Mouse (Mus musculus): Measurements from ENCODE around the gene Rgcc. TPM values are rescaled to one million over a fixed set of nuclear protein-coding genes. Genes with fewer than 3 reads are reported as not detected.

Rgcc gene
- polyA plus RNA-seq, 1 experiment: not detected

GRCm38 (mm10) chr14:79317602-79318001 is 16.2 kb upstream of the Rgcc start:
- no peak overlapping the region for H3K4me3 ChIP-seq (ENCODE audit: insufficient read depth, low read depth, low read length)
- no peaks in the 10 kb centered on the region for H3K4me1 ChIP-seq (ENCODE audit: control insufficient read depth, insufficient read depth, low read length)
- WGBS: 88% methylated on average over 2 of the region's 2 CpGs
- TF ChIP-seq POLR2A (IDR thresholded peaks at IDR 0.05; ENCODE audit: insufficient read depth, low read depth, low read length) (no peak), CTCF (IDR thresholded peaks at IDR 0.05; ENCODE audit: insufficient read depth, low read depth, low read length) (no peak)
- no peak overlapping the region for H3K27ac ChIP-seq (ENCODE audit: insufficient read depth, low read depth, low read length)

DNA sequence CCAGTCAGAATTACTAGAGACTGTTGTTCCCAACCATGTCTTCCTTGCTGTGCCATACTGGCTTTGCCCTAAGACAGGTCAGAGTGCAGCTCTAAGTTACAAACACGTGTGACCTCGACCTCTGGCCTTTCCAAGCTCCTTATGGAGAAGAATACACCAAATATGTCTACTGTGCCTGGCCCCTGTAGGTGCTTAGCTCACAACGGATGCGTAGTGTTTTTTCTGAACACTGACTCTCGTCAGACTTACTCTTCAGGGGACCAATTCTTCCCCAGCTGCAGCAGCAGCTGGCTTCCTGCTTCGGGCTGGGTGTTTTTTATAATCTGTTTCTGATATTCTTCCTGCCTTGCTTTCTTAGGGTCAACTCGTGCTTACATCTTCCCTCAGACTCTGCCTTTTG is 14.4 kb upstream of the Rgcc start:
- Histone ChIP-seq H3K27ac (ENCODE audit: insufficient read depth, low read depth, low read length) (no peak overlapping the region), H3K4me1 (ENCODE audit: control insufficient read depth, insufficient read depth, low read length) (no peaks in the 10 kb centered on the region), H3K4me3 (ENCODE audit: insufficient read depth, low read depth, low read length) (no peak overlapping the region)
- TF ChIP-seq CTCF (IDR thresholded peaks at IDR 0.05; ENCODE audit: insufficient read depth, low read depth, low read length): no peak
- TF ChIP-seq POLR2A (IDR thresholded peaks at IDR 0.05; ENCODE audit: insufficient read depth, low read depth, low read length): no peak
- WGBS: 59% methylated on average over 7 of the region's 7 CpGs

DNA sequence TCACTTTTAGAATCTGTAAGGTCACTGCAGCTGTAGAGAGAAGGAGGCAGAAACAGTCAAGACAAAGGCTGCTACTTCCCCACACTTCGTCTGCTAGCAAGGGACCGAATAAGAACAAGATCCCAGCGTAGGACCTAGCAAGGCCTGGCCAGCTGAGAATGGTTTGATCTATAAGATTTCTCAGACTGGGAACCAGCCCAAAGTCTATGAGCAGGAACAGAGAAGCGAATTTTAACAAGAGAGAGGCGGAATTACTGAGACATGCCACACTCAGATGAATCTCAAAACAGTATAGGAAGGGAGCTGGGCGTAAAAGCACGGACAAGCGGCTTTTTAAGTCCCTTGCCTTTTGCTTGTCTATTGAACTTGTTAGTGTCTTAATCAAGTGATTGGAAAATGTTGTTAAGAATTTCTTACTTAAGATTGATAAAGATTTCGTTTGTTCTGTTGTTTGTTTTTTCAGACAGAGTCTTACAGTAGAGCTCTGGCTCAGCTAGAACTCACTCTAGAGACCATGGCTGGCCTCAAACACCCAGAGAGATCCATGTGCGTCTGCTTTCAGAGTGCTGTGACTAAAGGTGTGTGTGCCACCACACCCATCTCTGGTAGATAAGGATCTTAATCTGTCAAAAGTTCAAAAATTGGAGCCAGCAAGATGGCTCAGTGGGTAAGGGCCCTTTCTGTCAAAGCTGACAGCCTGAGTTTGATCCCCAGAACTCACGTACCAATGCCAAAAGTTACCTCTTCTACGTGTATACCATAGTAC is 13.0 kb upstream of the Rgcc start:
- no peak overlapping the region for H3K27ac ChIP-seq (ENCODE audit: insufficient read depth, low read depth, low read length)
- no peaks in the 10 kb centered on the region for H3K4me1 ChIP-seq (ENCODE audit: control insufficient read depth, insufficient read depth, low read length)
- TF ChIP-seq CTCF (IDR thresholded peaks at IDR 0.05; ENCODE audit: insufficient read depth, low read depth, low read length): no peak
- no peak overlapping the region for H3K4me3 ChIP-seq (ENCODE audit: insufficient read depth, low read depth, low read length)
- WGBS: 82% methylated on average over 12 of the region's 12 CpGs

DNA sequence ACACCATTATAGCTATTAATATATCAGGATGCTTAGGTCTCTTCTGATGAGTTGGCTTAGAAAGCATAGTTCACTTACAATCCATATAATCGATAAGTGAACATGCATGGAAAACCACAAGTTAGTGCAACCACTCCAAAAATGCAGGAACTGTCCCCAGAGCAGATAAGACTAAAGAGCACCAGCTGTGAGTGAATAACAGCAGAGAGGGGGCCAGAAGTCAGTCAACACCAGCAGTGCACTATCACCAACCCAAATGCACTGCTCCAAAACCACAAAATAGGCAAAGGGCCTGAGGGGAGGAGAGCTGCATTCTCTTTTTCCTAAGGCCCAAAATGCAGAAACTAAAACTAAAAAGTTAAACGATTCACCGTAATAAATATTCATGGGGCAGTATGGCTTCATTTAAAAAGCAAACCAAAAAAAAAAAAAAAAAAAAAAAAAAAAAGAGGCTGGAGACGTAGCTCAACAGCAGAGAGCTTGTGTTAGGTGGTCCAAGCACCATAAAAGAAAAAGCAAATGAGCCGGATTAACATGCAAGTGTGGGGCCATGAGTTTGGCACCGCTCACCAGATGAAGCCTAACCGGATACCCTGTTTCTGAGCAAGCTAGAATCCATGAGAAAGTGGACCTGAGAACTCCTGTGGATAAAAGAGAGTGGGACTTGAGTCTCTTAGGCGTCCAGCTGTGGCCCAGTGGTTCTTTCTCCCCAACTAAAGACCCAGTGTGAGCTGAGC is 12.2 kb upstream of the Rgcc start:
- Histone ChIP-seq H3K4me1 (ENCODE audit: control insufficient read depth, insufficient read depth, low read length) (no peaks in the 10 kb centered on the region), H3K4me3 (ENCODE audit: insufficient read depth, low read depth, low read length) (no peak overlapping the region), H3K27ac (ENCODE audit: insufficient read depth, low read depth, low read length) (no peak overlapping the region)
- 69% methylated on average over 8 of the region's 8 CpGs for WGBS
- TF ChIP-seq POLR2A (IDR thresholded peaks at IDR 0.05; ENCODE audit: insufficient read depth, low read depth, low read length) (no peak), CTCF (IDR thresholded peaks at IDR 0.05; ENCODE audit: insufficient read depth, low read depth, low read length) (no peak)

GRCm38 (mm10) chr14:79312719-79313118 is 11.3 kb upstream of the Rgcc start:
- WGBS: 82% methylated on average over 4 of the region's 4 CpGs
- H3K4me1 ChIP-seq (ENCODE audit: control insufficient read depth, insufficient read depth, low read length): no peaks in the 10 kb centered on the region

GRCm38 (mm10) chr14:79311918-79312454 is 10.5 kb upstream of the Rgcc start:
- no peak overlapping the region for H3K4me3 ChIP-seq (ENCODE audit: insufficient read depth, low read depth, low read length)
- no peaks in the 10 kb centered on the region for H3K4me1 ChIP-seq (ENCODE audit: control insufficient read depth, insufficient read depth, low read length)
- no peak overlapping the region for H3K27ac ChIP-seq (ENCODE audit: insufficient read depth, low read depth, low read length)
- WGBS: 44% methylated on average over 4 of the region's 4 CpGs
- no peak for TF ChIP-seq CTCF (IDR thresholded peaks at IDR 0.05; ENCODE audit: insufficient read depth, low read depth, low read length)

More at GRCm38 (mm10) chr14:79312719-79313118, 11.3 kb upstream of the Rgcc start:
- Histone ChIP-seq H3K4me3 (ENCODE audit: insufficient read depth, low read depth, low read length) (no peak overlapping the region), H3K27ac (ENCODE audit: insufficient read depth, low read depth, low read length) (no peak overlapping the region)
- TF ChIP-seq POLR2A (IDR thresholded peaks at IDR 0.05; ENCODE audit: insufficient read depth, low read depth, low read length) (no peak), CTCF (IDR thresholded peaks at IDR 0.05; ENCODE audit: insufficient read depth, low read depth, low read length) (no peak)

GRCm38 (mm10) chr14:79309115-79309514 is 7.7 kb upstream of the Rgcc start:
- Histone ChIP-seq H3K4me3 (ENCODE audit: insufficient read depth, low read depth, low read length) (no peak overlapping the region), H3K4me1 (ENCODE audit: control insufficient read depth, insufficient read depth, low read length) (no peaks in the 10 kb centered on the region), H3K27ac (ENCODE audit: insufficient read depth, low read depth, low read length) (no peak overlapping the region)
- 88% methylated on average over 4 of the region's 4 CpGs for WGBS
- TF ChIP-seq POLR2A (IDR thresholded peaks at IDR 0.05; ENCODE audit: insufficient read depth, low read depth, low read length) (no peak), CTCF (IDR thresholded peaks at IDR 0.05; ENCODE audit: insufficient read depth, low read depth, low read length) (no peak)

GRCm38 (mm10) chr14:79308364-79308763 is 6.9 kb upstream of the Rgcc start:
- no peak overlapping the region for H3K4me3 ChIP-seq (ENCODE audit: insufficient read depth, low read depth, low read length)
- no peaks in the 10 kb centered on the region for H3K4me1 ChIP-seq (ENCODE audit: control insufficient read depth, insufficient read depth, low read length)
- WGBS: 40% methylated on average over 4 of the region's 4 CpGs
- TF ChIP-seq CTCF (IDR thresholded peaks at IDR 0.05; ENCODE audit: insufficient read depth, low read depth, low read length): no peak
- no peak for TF ChIP-seq POLR2A (IDR thresholded peaks at IDR 0.05; ENCODE audit: insufficient read depth, low read depth, low read length)
- H3K27ac ChIP-seq (ENCODE audit: insufficient read depth, low read depth, low read length): no peak overlapping the region

DNA sequence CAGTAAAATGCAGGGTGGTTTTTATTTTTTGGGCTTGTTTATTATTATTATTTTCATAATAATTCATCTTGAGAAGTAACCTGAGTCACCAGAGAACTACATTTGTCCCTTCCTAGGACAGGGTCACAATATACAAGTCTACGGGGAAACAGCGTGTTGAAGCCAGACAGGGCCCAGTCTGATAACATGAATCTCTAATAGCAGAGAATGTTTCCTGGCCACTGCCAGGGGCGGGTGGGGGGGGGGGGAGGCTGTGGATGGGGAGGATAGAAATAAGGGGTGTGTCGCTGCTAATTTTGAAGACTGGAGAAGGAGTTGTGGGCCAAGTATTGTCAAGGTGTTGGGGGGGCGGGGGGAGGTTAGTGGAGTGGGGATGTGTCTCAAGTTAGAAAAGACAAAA is 6.5 kb upstream of the Rgcc start:
- no peak for TF ChIP-seq CTCF (IDR thresholded peaks at IDR 0.05; ENCODE audit: insufficient read depth, low read depth, low read length)
- TF ChIP-seq POLR2A (IDR thresholded peaks at IDR 0.05; ENCODE audit: insufficient read depth, low read depth, low read length): no peak
- 79% methylated on average over 5 of the region's 5 CpGs for WGBS
- no peaks in the 10 kb centered on the region for H3K4me1 ChIP-seq (ENCODE audit: control insufficient read depth, insufficient read depth, low read length)

More for the DNA sequence above, 6.5 kb upstream of the Rgcc start:
- Histone ChIP-seq H3K27ac (ENCODE audit: insufficient read depth, low read depth, low read length) (no peak overlapping the region), H3K4me3 (ENCODE audit: insufficient read depth, low read depth, low read length) (no peak overlapping the region)
